Mouse (Mus musculus) C2C12 (cell line): Measurements from ENCODE around the gene E130308A19Rik.

Experiments used
- CEBPB ChIP-seq: IDR thresholded peaks from one replicate; pipeline ENCODE4 v1.6.1; 2011; ENCODE audit warnings: low read depth, mild to moderate bottlenecking, control low read depth, moderate library complexity
- CTCF ChIP-seq: IDR thresholded peaks from one replicate; pipeline ENCODE4 v1.5.1; 2011; ENCODE audit not compliant: control insufficient read depth, insufficient read depth, insufficient read length
- FOSL1 ChIP-seq: IDR thresholded peaks from one replicate; pipeline ENCODE4 v1.8.0; 2011; ENCODE audit warnings: mild to moderate bottlenecking, low read length; ENCODE audit not compliant: poor library complexity, insufficient read depth, severe bottlenecking
- MAX ChIP-seq: IDR thresholded peaks from one replicate; pipeline ENCODE4 v1.6.1; 2011; ENCODE audit warnings: mild to moderate bottlenecking, control low read depth
- MYOD1 ChIP-seq: IDR thresholded peaks from one replicate; pipeline ENCODE4 v1.6.1; 2011; ENCODE audit warnings: low read depth; ENCODE audit not compliant: control insufficient read depth, insufficient read length
- MYOG ChIP-seq: IDR thresholded peaks from one replicate; pipeline ENCODE4 v1.6.1; 2011; ENCODE audit not compliant: control insufficient read depth, insufficient read length; ENCODE audit errors: extremely low read depth
- USF1 ChIP-seq: IDR thresholded peaks from one replicate; pipeline ENCODE4 v1.6.1; 2011; ENCODE audit warnings: low read depth, mild to moderate bottlenecking, control low read depth, moderate library complexity

DNA sequence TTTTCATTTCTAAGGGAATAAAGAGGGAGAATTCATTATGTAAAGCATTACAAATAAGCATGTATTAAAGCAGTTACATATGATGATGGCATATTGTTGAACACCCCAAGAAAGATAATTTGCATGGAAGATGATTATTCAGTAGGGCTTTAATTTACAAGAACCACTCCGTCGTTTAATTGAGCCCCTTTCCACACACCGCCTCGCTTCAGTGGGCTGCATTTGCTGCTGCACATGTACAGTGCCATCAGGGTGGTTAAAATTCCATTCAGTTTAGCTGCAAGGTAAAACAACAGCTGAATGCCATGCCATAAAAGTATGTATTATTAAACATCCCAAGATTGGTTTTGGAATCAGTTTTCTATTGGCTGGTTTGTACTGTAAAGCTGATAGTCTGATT lies 19.0 kb downstream of the E130308A19Rik start:
- no peak for TF ChIP-seq USF1
- no peak for TF ChIP-seq CTCF
- no peak for TF ChIP-seq CEBPB
- TF ChIP-seq MAX, result no peak
- TF ChIP-seq MYOD1, result no peak
- no peak for TF ChIP-seq MYOG
- TF ChIP-seq FOSL1, result no peak
